Mouse (Mus musculus): ENCODE data around the gene Fkbp3. TPM values are rescaled to one million over a fixed set of nuclear protein-coding genes. Genes with fewer than 3 reads are reported as not detected.
"Not testable (repeated sequence)": the region's sequence is repeated elsewhere in the genome, so short reads cannot be mapped to it uniquely, and the experiment has no call there.

The Fkbp3 gene
- 504 and 510 TPM in 2 replicates for polyA plus RNA-seq (2014; fragmentation: Nextera tagmentation; extraction: Ambion mirVana)

GRCm38 (mm10) chr12:65073611-65074178, at the start of gene Fkbp3:
TSS of gene Fkbp3 (minus strand) at chr12:65074007.
- Histone ChIP-seq H3K9ac (ENCODE audit: low read depth, low read length) (peak within 1 kb of the TSS; percentile 94), H3K4me2 (peak within 1 kb of the TSS; percentile 95), H3K4me3 (ENCODE audit: low read depth, low read length) (peak within 1 kb of the TSS; percentile 90), H3K9me3 (replicated peaks; ENCODE audit: control insufficient read depth, low read length) (no peaks in the 10 kb centered on the region), H3K4me1 (ENCODE audit: control insufficient read depth, insufficient read depth, low read length) (peaks cover 10% of the 10 kb centered on the region; the same call in 1 of the 2 replicates), H3K27ac (ENCODE audit: low read depth, low read length) (peak within 1 kb of the TSS; percentile 85), H3K36me3 (ENCODE audit: control insufficient read depth, insufficient read depth, low read length) (0 out of 2 replicates have a peak, but pooled peaks cover 2% of the 10 kb centered on the region), H3K27me3 (ENCODE audit: control insufficient read depth, insufficient read depth, low read length) (no peaks in the 10 kb centered on the region)
- WGBS (ENCODE audit: insufficient replicate concordance) = under 1% methylated on average over 49 of the region's 49 CpGs
- ATAC-seq (replicated peaks; ENCODE audit: insufficient number of reproducible peaks, low FRiP score, low TSS enrichment) = peak; percentile 99

GRCm38 (mm10) chr12:65119451-65119850, 45.6 kb upstream of the Fkbp3 start:
- peaks cover 11% of the 10 kb centered on the region; the same call in 1 of the 2 replicates for H3K36me3 ChIP-seq (ENCODE audit: control insufficient read depth, insufficient read depth, low read length)
- H3K27me3 ChIP-seq (ENCODE audit: control insufficient read depth, insufficient read depth, low read length) = no peaks in the 10 kb centered on the region
- no peak for ATAC-seq (replicated peaks; ENCODE audit: insufficient number of reproducible peaks, low FRiP score, low TSS enrichment)

GRCm38 (mm10) chr12:65118968-65119367, 45.2 kb upstream of the Fkbp3 start:
- peaks cover 11% of the 10 kb centered on the region; the same call in 1 of the 2 replicates for H3K36me3 ChIP-seq (ENCODE audit: control insufficient read depth, insufficient read depth, low read length)
- WGBS (ENCODE audit: insufficient replicate concordance) = 90% methylated on average over 7 of the region's 7 CpGs

More at GRCm38 (mm10) chr12:65119451-65119850, 45.6 kb upstream of the Fkbp3 start:
- 91% methylated on average over 5 of the region's 5 CpGs for WGBS (ENCODE audit: insufficient replicate concordance)
- Histone ChIP-seq H3K27ac (ENCODE audit: low read depth, low read length) (no peak overlapping the region), H3K9ac (ENCODE audit: low read depth, low read length) (no peak overlapping the region), H3K4me3 (ENCODE audit: low read depth, low read length) (no peak overlapping the region), H3K4me1 (ENCODE audit: control insufficient read depth, insufficient read depth, low read length) (no peaks in the 10 kb centered on the region), H3K9me3 (replicated peaks; ENCODE audit: control insufficient read depth, low read length) (no peaks in the 10 kb centered on the region), H3K4me2 (no peak overlapping the region)

GRCm38 (mm10) chr12:65114978-65115377, 41.2 kb upstream of the Fkbp3 start:
- not testable (repeated sequence) for H3K27ac ChIP-seq (ENCODE audit: low read depth, low read length); H3K4me2 ChIP-seq; H3K9ac ChIP-seq (ENCODE audit: low read depth, low read length); H3K4me1 ChIP-seq (ENCODE audit: control insufficient read depth, insufficient read depth, low read length); H3K36me3 ChIP-seq (ENCODE audit: control insufficient read depth, insufficient read depth, low read length); H3K9me3 ChIP-seq (replicated peaks; ENCODE audit: control insufficient read depth, low read length); H3K27me3 ChIP-seq (ENCODE audit: control insufficient read depth, insufficient read depth, low read length); ATAC-seq (replicated peaks; ENCODE audit: insufficient number of reproducible peaks, low FRiP score, low TSS enrichment); H3K4me3 ChIP-seq (ENCODE audit: low read depth, low read length)
- WGBS (ENCODE audit: insufficient replicate concordance) = 81% methylated on average over 3 of the region's 3 CpGs

More at GRCm38 (mm10) chr12:65118968-65119367, 45.2 kb upstream of the Fkbp3 start:
- H3K4me3 ChIP-seq (ENCODE audit: low read depth, low read length) = no peak overlapping the region
- ATAC-seq (replicated peaks; ENCODE audit: insufficient number of reproducible peaks, low FRiP score, low TSS enrichment) = no peak
- H3K9ac ChIP-seq (ENCODE audit: low read depth, low read length) = no peak overlapping the region
- H3K27ac ChIP-seq (ENCODE audit: low read depth, low read length) = no peak overlapping the region
- H3K4me1 ChIP-seq (ENCODE audit: control insufficient read depth, insufficient read depth, low read length) = no peaks in the 10 kb centered on the region
- H3K9me3 ChIP-seq (replicated peaks; ENCODE audit: control insufficient read depth, low read length) = no peaks in the 10 kb centered on the region
- H3K27me3 ChIP-seq (ENCODE audit: control insufficient read depth, insufficient read depth, low read length) = no peaks in the 10 kb centered on the region
- no peak overlapping the region for H3K4me2 ChIP-seq

GRCm38 (mm10) chr12:65113925-65114324, 40.1 kb upstream of the Fkbp3 start:
- 80% methylated on average over 4 of the region's 4 CpGs for WGBS (ENCODE audit: insufficient replicate concordance)
- Histone ChIP-seq H3K4me3 (ENCODE audit: low read depth, low read length) (no peak overlapping the region), H3K27me3 (ENCODE audit: control insufficient read depth, insufficient read depth, low read length) (no peaks in the 10 kb centered on the region), H3K36me3 (ENCODE audit: control insufficient read depth, insufficient read depth, low read length) (peaks cover 6% of the 10 kb centered on the region; the same call in 1 of the 2 replicates), H3K27ac (ENCODE audit: low read depth, low read length) (no peak overlapping the region), H3K4me2 (no peak overlapping the region), H3K9me3 (replicated peaks; ENCODE audit: control insufficient read depth, low read length) (no peaks in the 10 kb centered on the region), H3K9ac (ENCODE audit: low read depth, low read length) (no peak overlapping the region), H3K4me1 (ENCODE audit: control insufficient read depth, insufficient read depth, low read length) (no peaks in the 10 kb centered on the region)
- no peak for ATAC-seq (replicated peaks; ENCODE audit: insufficient number of reproducible peaks, low FRiP score, low TSS enrichment)

- H3K9ac ChIP-seq (ENCODE audit: low read depth, low read length) = no peak overlapping the region
- no peaks in the 10 kb centered on the region for H3K27me3 ChIP-seq (ENCODE audit: control insufficient read depth, insufficient read depth, low read length)
- no peaks in the 10 kb centered on the region for H3K9me3 ChIP-seq (replicated peaks; ENCODE audit: control insufficient read depth, low read length)
- WGBS (ENCODE audit: insufficient replicate concordance) = 85% methylated on average over 1 of the region's 1 CpGs
- H3K4me1 ChIP-seq (ENCODE audit: control insufficient read depth, insufficient read depth, low read length) = no peaks in the 10 kb centered on the region
- H3K4me3 ChIP-seq (ENCODE audit: low read depth, low read length) = no peak overlapping the region
- no peak overlapping the region for H3K4me2 ChIP-seq
- H3K27ac ChIP-seq (ENCODE audit: low read depth, low read length) = no peak overlapping the region
- ATAC-seq (replicated peaks; ENCODE audit: insufficient number of reproducible peaks, low FRiP score, low TSS enrichment) = no peak
- peaks cover 6% of the 10 kb centered on the region; the same call in 1 of the 2 replicates for H3K36me3 ChIP-seq (ENCODE audit: control insufficient read depth, insufficient read depth, low read length)
Observed at GRCm38 (mm10) chr12:65112811-65113210, 39.0 kb upstream of the Fkbp3 start.

- no peaks in the 10 kb centered on the region for H3K9me3 ChIP-seq (replicated peaks; ENCODE audit: control insufficient read depth, low read length)
- no peaks in the 10 kb centered on the region for H3K4me1 ChIP-seq (ENCODE audit: control insufficient read depth, insufficient read depth, low read length)
- no peak overlapping the region for H3K9ac ChIP-seq (ENCODE audit: low read depth, low read length)
- no peak overlapping the region for H3K27ac ChIP-seq (ENCODE audit: low read depth, low read length)
- 82% methylated on average over 3 of the region's 3 CpGs for WGBS (ENCODE audit: insufficient replicate concordance)
- H3K36me3 ChIP-seq (ENCODE audit: control insufficient read depth, insufficient read depth, low read length) = peaks cover 4% of the 10 kb centered on the region; the same call in 1 of the 2 replicates
- no peaks in the 10 kb centered on the region for H3K27me3 ChIP-seq (ENCODE audit: control insufficient read depth, insufficient read depth, low read length)
- ATAC-seq (replicated peaks; ENCODE audit: insufficient number of reproducible peaks, low FRiP score, low TSS enrichment) = no peak
- no peak overlapping the region for H3K4me2 ChIP-seq
- H3K4me3 ChIP-seq (ENCODE audit: low read depth, low read length) = no peak overlapping the region
Observed at GRCm38 (mm10) chr12:65111503-65111902, 37.7 kb upstream of the Fkbp3 start.

- Histone ChIP-seq H3K4me1 (ENCODE audit: control insufficient read depth, insufficient read depth, low read length) (no peaks in the 10 kb centered on the region), H3K9me3 (replicated peaks; ENCODE audit: control insufficient read depth, low read length) (no peaks in the 10 kb centered on the region), H3K27ac (ENCODE audit: low read depth, low read length) (no peak overlapping the region), H3K4me2 (no peak overlapping the region), H3K36me3 (ENCODE audit: control insufficient read depth, insufficient read depth, low read length) (peaks cover 9% of the 10 kb centered on the region; the same call in 1 of the 2 replicates), H3K27me3 (ENCODE audit: control insufficient read depth, insufficient read depth, low read length) (no peaks in the 10 kb centered on the region), H3K9ac (ENCODE audit: low read depth, low read length) (no peak overlapping the region), H3K4me3 (ENCODE audit: low read depth, low read length) (no peak overlapping the region)
- WGBS (ENCODE audit: insufficient replicate concordance) = 71% methylated on average over 1 of the region's 1 CpGs
- ATAC-seq (replicated peaks; ENCODE audit: insufficient number of reproducible peaks, low FRiP score, low TSS enrichment) = no peak
Observed at GRCm38 (mm10) chr12:65108746-65109145, 34.9 kb upstream of the Fkbp3 start.

GRCm38 (mm10) chr12:65076906-65077305, 3.1 kb upstream of the Fkbp3 start:
- Histone ChIP-seq H3K4me3 (ENCODE audit: low read depth, low read length) (peak overlapping the region; percentile 90), H3K27me3 (ENCODE audit: control insufficient read depth, insufficient read depth, low read length) (no peaks in the 10 kb centered on the region), H3K9ac (ENCODE audit: low read depth, low read length) (peak overlapping the region; percentile 83), H3K9me3 (replicated peaks; ENCODE audit: control insufficient read depth, low read length) (no peaks in the 10 kb centered on the region), H3K27ac (ENCODE audit: low read depth, low read length) (no peak overlapping the region), H3K36me3 (ENCODE audit: control insufficient read depth, insufficient read depth, low read length) (no peaks in the 10 kb centered on the region), H3K4me1 (ENCODE audit: control insufficient read depth, insufficient read depth, low read length) (peaks cover 10% of the 10 kb centered on the region; the same call in 1 of the 2 replicates), H3K4me2 (peak overlapping the region; percentile 95)
- ATAC-seq (replicated peaks; ENCODE audit: insufficient number of reproducible peaks, low FRiP score, low TSS enrichment) = no peak
- 74% methylated on average over 9 of the region's 9 CpGs for WGBS (ENCODE audit: insufficient replicate concordance)
